Mouse (Mus musculus) intestine, postnatal 0 days (tissue): Measurements from ENCODE around the gene Lrrc20. TPM values are rescaled to one million over a fixed set of nuclear protein-coding genes. Genes with fewer than 3 reads are reported as not detected.

Source experiments
- ATAC-seq: fragments of 200-750 bp; cut with Nextera tagmentation; 2 replicates; pipeline ENCODE4 v1.8.0; 2017; ENCODE audit warnings: mild to moderate bottlenecking, moderate TSS enrichment, moderate library complexity
- H3K27ac ChIP-seq: fragments of 300-500 bp; sonication (generic); 2 replicates; pipeline ENCODE4 v1.5.1; 2014; ENCODE audit warnings: mild to moderate bottlenecking, low read depth, low read length, moderate library complexity
- H3K27me3 ChIP-seq: fragments of 300-500 bp; sonication (generic); replicated peaks from 2 replicates; pipeline ENCODE4 v1.6.1; 2014; ENCODE audit warnings: low read length, mixed read lengths; ENCODE audit not compliant: control insufficient read depth, insufficient read depth
- H3K36me3 ChIP-seq: fragments of 300-500 bp; sonication (generic); 2 replicates; pipeline ENCODE4 v1.6.1; 2014; ENCODE audit warnings: mild to moderate bottlenecking, moderate library complexity; ENCODE audit not compliant: control insufficient read depth, insufficient read depth
- H3K4me1 ChIP-seq: fragments of 300-500 bp; sonication (generic); replicated peaks from 2 replicates; pipeline ENCODE4 v1.6.1; 2014; ENCODE audit warnings: antibody characterized with exemption, low read length, mixed read lengths; ENCODE audit not compliant: control insufficient read depth, insufficient read depth
- H3K4me2 ChIP-seq: fragments of 300-500 bp; sonication (generic); replicated peaks from 2 replicates; pipeline ENCODE4 v1.6.1; 2014; ENCODE audit warnings: low read depth, mild to moderate bottlenecking, moderate library complexity
- H3K4me3 ChIP-seq: fragments of 300-500 bp; sonication (generic); 2 replicates; pipeline ENCODE4 v1.5.1; 2014; ENCODE audit warnings: low read depth, low read length
- H3K9ac ChIP-seq: fragments of 300-500 bp; sonication (generic); 2 replicates; pipeline ENCODE4 v1.6.1; 2014; ENCODE audit warnings: mild to moderate bottlenecking, low read depth, low read length
- H3K9me3 ChIP-seq: fragments of 300-500 bp; sonication (generic); 2 replicates; pipeline ENCODE4 v1.6.1; 2016; ENCODE audit warnings: mixed run types; ENCODE audit not compliant: control insufficient read depth
- CTCF ChIP-seq: sonication (generic); IDR thresholded peaks from 2 replicates; pipeline ENCODE4 v1.5.1; 2016; ENCODE audit warnings: low read depth, mild to moderate bottlenecking, control low read depth, antibody characterized with exemption, moderate library complexity
- WGBS: fragments of 180-500 bp; shearing (Covaris S2); extraction: QIAGEN DNeasy Blood & Tissue Kit; methylation state at CpG from one replicate; pipeline ENCODE4 v1.1.7; 2014; 5-methylcytosine and 5-hydroxymethylcytosine counted together
- polyA plus RNA-seq: library from polyadenylated mRNA; unstranded; fragments of >200 nt; fragmentation: Nextera tagmentation; extraction: Ambion mirVana; gene quantifications from 2 replicates; pipeline ENCODE4 v1.2.1, GENCODE M21; 2015

The Lrrc20 gene
- polyA plus RNA-seq, 1 experiment from 2014 or later = 3.3 TPM

DNA sequence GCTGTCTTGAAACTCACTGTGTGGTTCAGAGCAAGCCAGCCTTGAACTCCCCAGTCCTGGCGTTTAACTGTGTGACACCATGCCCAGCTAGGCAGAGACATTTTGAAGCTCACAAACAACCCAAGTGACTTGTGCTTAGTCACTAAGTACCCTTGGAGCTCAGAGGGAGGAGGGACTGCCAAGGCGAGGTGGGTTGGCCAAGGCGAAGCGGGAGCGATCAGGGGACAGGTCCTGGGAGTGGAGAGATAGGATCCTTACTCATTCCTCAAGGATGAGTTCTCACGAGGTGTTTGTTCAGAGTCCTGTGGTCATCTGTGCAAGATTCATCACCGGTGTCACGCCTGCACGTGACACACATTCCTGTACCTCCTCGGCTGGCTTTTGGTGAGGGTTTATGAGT is 3.9 kb downstream of the Lrrc20 start:
- no peak overlapping the region for H3K9ac ChIP-seq
- H3K9me3 ChIP-seq = no peaks in the 10 kb centered on the region
- no peaks in the 10 kb centered on the region for H3K36me3 ChIP-seq
- H3K4me1 ChIP-seq = 0 out of 2 replicates have a peak, but pooled peaks cover 5% of the 10 kb centered on the region
- no peak for ATAC-seq
- no peak overlapping the region for H3K27ac ChIP-seq
- TF ChIP-seq CTCF = no peak
- no peaks in the 10 kb centered on the region for H3K27me3 ChIP-seq
- H3K4me2 ChIP-seq = no peak overlapping the region
- 88% methylated on average over 10 of the region's 10 CpGs for WGBS
- no peak overlapping the region for H3K4me3 ChIP-seq

DNA sequence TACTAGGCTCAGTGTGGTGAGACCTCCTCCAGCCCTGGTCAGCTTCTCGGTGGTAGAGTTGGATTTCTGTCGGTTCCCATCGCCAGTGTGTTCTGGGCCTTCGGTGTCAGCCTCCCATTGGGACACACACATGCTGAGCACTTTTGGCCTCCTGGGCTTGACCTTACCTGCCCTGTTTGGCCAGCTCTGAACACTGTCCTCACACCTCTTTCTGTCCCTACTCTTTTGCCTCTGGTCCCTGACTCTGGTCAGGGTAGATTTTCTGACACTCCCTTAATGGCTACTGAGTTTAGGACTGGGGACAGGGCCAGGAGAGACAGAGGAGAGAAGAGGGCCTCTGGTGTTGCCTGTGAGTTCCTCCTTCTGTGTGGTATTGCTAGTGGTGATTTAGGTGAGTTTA is 4.3 kb downstream of the Lrrc20 start:
- H3K36me3 ChIP-seq = no peaks in the 10 kb centered on the region
- no peaks in the 10 kb centered on the region for H3K27me3 ChIP-seq
- no peak for TF ChIP-seq CTCF
- no peak overlapping the region for H3K27ac ChIP-seq
- no peak overlapping the region for H3K4me2 ChIP-seq
- H3K4me3 ChIP-seq = no peak overlapping the region
- WGBS = 93% methylated on average over 4 of the region's 4 CpGs
- H3K9me3 ChIP-seq = no peaks in the 10 kb centered on the region
- H3K9ac ChIP-seq = no peak overlapping the region
- ATAC-seq = no peak
- 0 out of 2 replicates have a peak, but pooled peaks cover 5% of the 10 kb centered on the region for H3K4me1 ChIP-seq

DNA sequence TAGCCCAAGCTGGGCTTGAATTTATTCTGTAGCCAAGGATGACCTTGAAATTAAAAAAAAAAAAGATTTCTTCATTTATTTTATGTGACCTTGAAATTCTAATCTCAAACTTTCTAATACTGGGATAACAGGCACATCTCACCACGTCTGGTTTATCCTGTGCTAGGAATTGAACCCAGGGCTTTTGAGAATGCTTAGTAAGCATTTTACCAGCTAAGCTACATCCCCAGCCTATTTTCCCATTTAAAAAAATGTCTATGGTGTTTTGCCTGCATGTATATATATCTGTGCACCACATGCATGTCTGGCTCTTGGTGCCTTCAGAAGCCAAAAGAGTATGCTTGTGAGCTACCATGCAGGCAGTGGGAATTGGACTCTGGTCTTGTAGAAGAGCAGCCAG is 4.9 kb downstream of the Lrrc20 start:
- Histone ChIP-seq H3K4me2 (no peak overlapping the region), H3K9me3 (no peaks in the 10 kb centered on the region), H3K4me3 (no peak overlapping the region), H3K4me1 (0 out of 2 replicates have a peak, but pooled peaks cover 5% of the 10 kb centered on the region), H3K27ac (no peak overlapping the region), H3K36me3 (no peaks in the 10 kb centered on the region), H3K27me3 (no peaks in the 10 kb centered on the region), H3K9ac (no peak overlapping the region)
- WGBS = 30% methylated on average over 1 of the region's 1 CpGs
- no peak for ATAC-seq
- TF ChIP-seq CTCF = no peak

DNA sequence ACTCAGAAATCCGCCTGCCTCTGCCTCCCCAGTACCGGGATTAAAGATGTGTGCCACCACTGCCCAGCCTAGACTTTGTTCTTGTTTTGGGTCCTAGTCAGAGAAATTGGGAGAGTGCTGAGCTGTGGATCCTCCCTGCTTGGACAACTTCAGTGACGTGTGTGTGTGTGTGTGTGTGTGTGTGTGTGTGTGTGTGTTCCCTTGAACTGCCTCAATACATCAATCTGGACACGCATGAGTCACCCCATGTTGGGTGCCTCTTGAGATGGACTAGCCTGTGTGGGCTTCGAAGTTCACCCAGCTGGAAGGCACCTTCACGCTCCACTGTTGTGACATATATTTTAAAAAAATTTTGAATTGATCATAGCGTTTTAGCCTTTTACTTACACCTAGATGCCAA is 7.2 kb downstream of the Lrrc20 start:
- Histone ChIP-seq H3K36me3 (no peaks in the 10 kb centered on the region), H3K4me2 (no peak overlapping the region), H3K27me3 (no peaks in the 10 kb centered on the region), H3K27ac (no peak overlapping the region), H3K4me1 (no peaks in the 10 kb centered on the region), H3K4me3 (no peak overlapping the region), H3K9ac (no peak overlapping the region), H3K9me3 (no peaks in the 10 kb centered on the region)
- WGBS = 89% methylated on average over 7 of the region's 7 CpGs
- no peak for TF ChIP-seq CTCF
- ATAC-seq = no peak

DNA sequence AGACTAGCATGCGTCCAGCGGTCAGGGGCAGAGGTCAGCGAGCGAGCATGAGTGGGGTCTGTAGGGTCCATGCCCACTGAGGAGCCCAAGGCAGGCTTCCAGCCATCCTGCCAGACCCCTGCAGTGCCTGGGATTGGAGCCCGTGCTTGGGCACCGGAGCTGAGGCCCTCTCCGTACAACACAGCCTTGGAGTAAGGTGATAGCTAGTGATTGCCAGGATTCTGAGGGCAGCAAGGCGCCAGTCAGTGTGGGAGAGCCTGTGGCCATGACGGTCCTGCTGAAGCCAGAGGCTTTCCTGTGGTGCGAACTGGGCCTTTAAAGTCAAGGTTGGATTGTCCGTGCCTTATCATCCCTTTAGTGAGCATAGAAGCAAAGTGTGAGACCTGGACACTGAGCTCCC is 9.2 kb downstream of the Lrrc20 start:
- H3K36me3 ChIP-seq = no peaks in the 10 kb centered on the region
- 85% methylated on average over 11 of the region's 11 CpGs for WGBS
- no peak overlapping the region for H3K4me2 ChIP-seq
- no peak for TF ChIP-seq CTCF
- no peaks in the 10 kb centered on the region for H3K4me1 ChIP-seq
- no peak overlapping the region for H3K9ac ChIP-seq
- H3K27me3 ChIP-seq = no peaks in the 10 kb centered on the region
- no peak overlapping the region for H3K27ac ChIP-seq
- ATAC-seq = no peak
- no peaks in the 10 kb centered on the region for H3K9me3 ChIP-seq
- H3K4me3 ChIP-seq = no peak overlapping the region

DNA sequence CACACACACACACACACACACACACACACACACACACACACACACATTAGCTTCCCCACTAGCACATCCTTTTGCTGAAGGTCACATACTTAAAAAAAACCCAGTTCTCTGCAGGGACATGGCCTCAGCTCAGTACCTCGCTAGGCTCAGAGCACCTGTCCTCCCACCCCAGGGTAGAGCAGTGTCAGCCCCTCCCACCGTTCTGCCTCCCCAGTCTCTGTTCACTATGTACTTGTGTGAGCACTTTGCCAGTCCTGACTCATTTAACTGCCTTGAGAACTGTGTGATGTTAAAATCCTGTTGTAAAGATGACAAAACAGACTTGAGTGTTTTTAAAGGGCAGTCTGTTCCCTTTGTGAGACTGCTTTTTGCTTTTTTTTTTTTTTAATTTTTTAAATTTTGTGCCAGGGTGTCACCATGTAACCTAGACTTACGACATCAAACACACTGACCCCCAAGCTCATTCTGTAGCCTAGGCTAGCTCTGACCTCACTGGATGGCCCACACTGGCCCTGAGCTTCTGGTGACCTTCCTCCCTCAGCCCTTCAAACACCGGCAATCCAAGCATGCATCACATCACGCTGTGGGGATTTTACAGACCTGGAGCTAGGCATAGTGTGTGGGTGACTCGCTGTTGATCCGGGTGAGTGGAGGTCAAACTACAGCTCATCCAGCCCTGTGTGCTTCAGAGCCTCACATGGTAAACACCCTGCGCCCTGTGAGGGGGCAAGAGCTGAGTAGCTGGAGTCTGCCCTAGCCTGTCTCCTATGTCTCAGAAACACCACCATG is 11.1 kb downstream of the Lrrc20 start:
- Histone ChIP-seq H3K9me3 (no peaks in the 10 kb centered on the region), H3K4me1 (no peaks in the 10 kb centered on the region), H3K4me2 (no peak overlapping the region), H3K9ac (no peak overlapping the region), H3K36me3 (no peaks in the 10 kb centered on the region), H3K27me3 (no peaks in the 10 kb centered on the region), H3K27ac (no peak overlapping the region), H3K4me3 (no peak overlapping the region)
- no peak for TF ChIP-seq CTCF
- WGBS = 81% methylated on average over 8 of the region's 8 CpGs
- no peak for ATAC-seq
